Mouse (Mus musculus): Measurements from ENCODE around the gene H2al1f.
"Not testable (repeated sequence)": the region's sequence is repeated elsewhere in the genome, so short reads cannot be mapped to it uniquely, and the experiment has no call there.

The H2al1f gene

GRCm38 (mm10) chrX:11327522-11327921 is 12.6 kb downstream of the H2al1f start, which contains the start of gene H2al1j:
TSS of gene H2al1j (plus strand) at chrX:11327822.
- TF ChIP-seq GATA4 (IDR thresholded peaks at IDR 0.05; ENCODE audit: insufficient replicate concordance, low read length): not testable (repeated sequence)

- TF ChIP-seq GATA4 (IDR thresholded peaks at IDR 0.05; ENCODE audit: insufficient replicate concordance, low read length): no peak
These were observed 30.8 kb downstream of the H2al1f start for GRCm38 (mm10) chrX:11345762-11346161.

GRCm38 (mm10) chrX:11346756-11347155 is 31.8 kb downstream of the H2al1f start:
- TF ChIP-seq GATA4 (IDR thresholded peaks at IDR 0.05; ENCODE audit: insufficient replicate concordance, low read length): no peak

- no peak for TF ChIP-seq GATA4 (IDR thresholded peaks at IDR 0.05; ENCODE audit: insufficient replicate concordance, low read length)
These were observed 45.9 kb downstream of the H2al1f start for GRCm38 (mm10) chrX:11360823-11361222.

- TF ChIP-seq GATA4 (IDR thresholded peaks at IDR 0.05; ENCODE audit: insufficient replicate concordance, low read length): no peak
These were observed 46.3 kb downstream of the H2al1f start for GRCm38 (mm10) chrX:11361261-11361660.

- TF ChIP-seq GATA4 (IDR thresholded peaks at IDR 0.05; ENCODE audit: insufficient replicate concordance, low read length): no peak
These were observed 48.9 kb downstream of the H2al1f start for GRCm38 (mm10) chrX:11363890-11364289.
